Mouse (Mus musculus): Measurements from ENCODE around the gene Cplx2. TPM values are rescaled to one million over a fixed set of nuclear protein-coding genes. Genes with fewer than 3 reads are reported as not detected.

Gene Cplx2
- polyA plus RNA-seq, 1 experiment from 2014 or later, result 5.1 TPM

DNA sequence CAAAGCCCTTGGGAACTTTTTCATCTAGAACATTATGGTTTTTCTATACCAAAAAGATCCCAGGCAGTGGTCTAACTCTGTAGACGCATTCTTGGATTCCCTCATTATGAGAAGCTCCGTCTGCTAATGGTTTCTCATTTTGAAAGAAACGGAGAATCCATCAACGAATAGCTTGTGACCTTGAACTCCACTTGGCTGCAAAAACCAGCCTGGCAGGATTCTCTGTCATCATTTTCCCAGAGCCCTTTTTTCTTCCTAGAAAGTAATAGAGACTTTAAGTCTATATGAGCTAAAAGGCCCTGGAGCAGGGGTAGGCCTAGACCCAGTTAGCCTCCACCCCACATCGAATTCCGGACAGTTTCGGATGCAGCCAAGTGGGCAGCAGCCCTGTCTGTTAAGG is 5.6 kb downstream of the Cplx2 start:
- Histone ChIP-seq H3K27ac (ENCODE audit: low read length) (0 out of 2 replicates have a peak overlapping the region, but pooled peaks have one; percentile 17), H3K4me3 (ENCODE audit: low read length) (no peak overlapping the region), H3K9ac (ENCODE audit: low read depth, low read length) (no peak overlapping the region), H3K4me2 (ENCODE audit: low read depth, low read length) (no peak overlapping the region), H3K9me3 (ENCODE audit: control insufficient read depth, low read length) (no peaks in the 10 kb centered on the region), H3K4me1 (ENCODE audit: control insufficient read depth, insufficient read depth, low read length) (peaks cover 21% of the 10 kb centered on the region), H3K36me3 (ENCODE audit: control insufficient read depth, insufficient read depth, low read length) (no peaks in the 10 kb centered on the region), H3K27me3 (replicated peaks; ENCODE audit: control insufficient read depth, insufficient read depth, low read length) (0 out of 2 replicates have a peak, but pooled peaks cover 7% of the 10 kb centered on the region)
- no peak for ATAC-seq
- 55% methylated on average over 7 of the region's 7 CpGs for WGBS

DNA sequence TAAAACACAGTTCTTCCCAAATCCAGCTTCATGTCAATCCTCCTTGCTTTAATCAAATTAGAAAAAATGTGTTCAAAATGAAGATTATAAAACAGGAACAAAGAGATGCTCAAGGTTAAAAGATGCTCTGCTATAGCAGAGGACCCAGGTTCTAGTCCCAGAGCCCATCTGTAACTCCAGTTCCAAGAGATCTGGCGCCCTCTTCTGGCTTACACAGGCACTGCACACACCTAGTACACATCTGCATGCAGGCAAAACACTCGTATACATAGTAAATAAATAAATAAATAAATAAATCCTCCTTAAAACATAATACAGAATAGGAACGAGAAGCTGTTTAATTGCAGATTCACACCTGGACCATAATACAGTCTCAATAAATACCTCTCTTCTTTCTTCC is 6.9 kb downstream of the Cplx2 start:
- no peak overlapping the region for H3K4me2 ChIP-seq (ENCODE audit: low read depth, low read length)
- H3K4me1 ChIP-seq (ENCODE audit: control insufficient read depth, insufficient read depth, low read length), result peaks cover 12% of the 10 kb centered on the region
- no peak overlapping the region for H3K4me3 ChIP-seq (ENCODE audit: low read length)
- no peaks in the 10 kb centered on the region for H3K36me3 ChIP-seq (ENCODE audit: control insufficient read depth, insufficient read depth, low read length)
- H3K9me3 ChIP-seq (ENCODE audit: control insufficient read depth, low read length), result no peaks in the 10 kb centered on the region
- no peak overlapping the region for H3K27ac ChIP-seq (ENCODE audit: low read length)
- no peak for ATAC-seq
- H3K27me3 ChIP-seq (replicated peaks; ENCODE audit: control insufficient read depth, insufficient read depth, low read length), result no peaks in the 10 kb centered on the region
- 70% methylated on average over 3 of the region's 3 CpGs for WGBS
- H3K9ac ChIP-seq (ENCODE audit: low read depth, low read length), result no peak overlapping the region

DNA sequence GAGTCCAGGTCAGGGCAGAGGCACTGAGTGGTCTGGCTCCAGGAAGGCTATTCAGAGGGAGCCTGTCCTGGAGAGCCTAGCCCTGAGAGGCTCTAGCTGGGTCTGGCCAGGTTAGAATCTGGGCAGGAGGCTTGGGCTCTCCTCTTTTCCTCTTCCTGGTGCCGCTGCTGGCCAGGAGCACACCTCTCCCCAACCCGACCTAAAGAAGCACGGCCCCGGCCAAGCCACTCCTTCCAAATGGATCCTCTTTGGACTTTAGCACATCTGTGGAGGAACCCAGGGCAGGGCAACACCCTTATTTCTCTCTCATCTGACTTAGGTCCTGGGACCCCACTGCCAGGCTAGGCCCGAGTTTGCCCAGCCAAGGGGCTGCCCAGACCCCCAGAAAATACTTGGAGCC is 9.3 kb downstream of the Cplx2 start:
- no peaks in the 10 kb centered on the region for H3K9me3 ChIP-seq (ENCODE audit: control insufficient read depth, low read length)
- no peaks in the 10 kb centered on the region for H3K36me3 ChIP-seq (ENCODE audit: control insufficient read depth, insufficient read depth, low read length)
- WGBS, result 59% methylated on average over 5 of the region's 5 CpGs
- H3K9ac ChIP-seq (ENCODE audit: low read depth, low read length), result no peak overlapping the region
- no peak overlapping the region for H3K27ac ChIP-seq (ENCODE audit: low read length)
- peak overlapping the region; percentile 22 for H3K4me2 ChIP-seq (ENCODE audit: low read depth, low read length)
- peaks cover 15% of the 10 kb centered on the region for H3K4me1 ChIP-seq (ENCODE audit: control insufficient read depth, insufficient read depth, low read length)
- H3K4me3 ChIP-seq (ENCODE audit: low read length), result no peak overlapping the region
- ATAC-seq, result peak; percentile 77
- H3K27me3 ChIP-seq (replicated peaks; ENCODE audit: control insufficient read depth, insufficient read depth, low read length), result no peaks in the 10 kb centered on the region

DNA sequence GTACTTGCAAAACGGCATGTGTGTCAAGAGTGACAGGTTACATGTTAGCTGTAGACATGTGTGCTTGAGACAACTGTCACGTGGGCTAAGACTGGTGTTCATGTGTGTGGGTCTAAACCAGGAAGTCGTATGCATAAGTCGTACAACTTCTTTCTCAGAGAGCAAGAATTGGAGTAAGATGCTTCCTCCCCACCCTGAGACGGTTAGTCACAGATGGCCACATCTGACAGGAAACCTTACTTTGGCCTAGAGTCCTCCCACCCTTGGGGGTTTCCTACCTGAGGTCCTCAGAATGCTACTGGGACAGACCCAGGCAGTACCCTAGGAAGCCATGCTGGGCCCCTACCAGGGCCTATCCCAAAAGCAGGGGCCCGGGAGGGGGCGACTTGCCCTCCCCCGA is 10.2 kb downstream of the Cplx2 start:
- 79% methylated on average over 8 of the region's 8 CpGs for WGBS
- no peak for ATAC-seq
- Histone ChIP-seq H3K9ac (ENCODE audit: low read depth, low read length) (no peak overlapping the region), H3K4me3 (ENCODE audit: low read length) (no peak overlapping the region), H3K36me3 (ENCODE audit: control insufficient read depth, insufficient read depth, low read length) (no peaks in the 10 kb centered on the region), H3K27me3 (replicated peaks; ENCODE audit: control insufficient read depth, insufficient read depth, low read length) (no peaks in the 10 kb centered on the region), H3K27ac (ENCODE audit: low read length) (no peak overlapping the region), H3K4me1 (ENCODE audit: control insufficient read depth, insufficient read depth, low read length) (peaks cover 12% of the 10 kb centered on the region; the same call in 1 of the 2 replicates), H3K4me2 (ENCODE audit: low read depth, low read length) (no peak overlapping the region), H3K9me3 (ENCODE audit: control insufficient read depth, low read length) (no peaks in the 10 kb centered on the region)

DNA sequence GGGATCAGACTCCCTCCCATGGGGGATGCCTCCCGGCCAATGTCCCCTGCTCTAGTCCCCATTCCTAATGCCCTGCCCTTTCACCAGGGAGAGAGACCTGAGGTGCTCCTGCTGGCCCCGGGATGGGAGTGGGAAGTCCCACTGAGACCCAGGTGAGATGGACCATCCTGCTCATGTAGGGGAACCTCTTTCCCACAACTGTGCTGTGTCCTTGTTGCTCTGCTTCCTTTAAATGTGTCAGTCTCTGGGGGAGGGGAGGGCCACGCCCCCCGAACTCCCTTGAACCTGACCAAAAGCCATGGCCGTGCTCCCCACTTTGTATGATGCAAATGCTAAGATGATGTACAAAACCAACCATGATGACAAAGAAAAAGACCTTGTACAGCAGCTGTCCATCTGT is 12.4 kb downstream of the Cplx2 start:
- Histone ChIP-seq H3K36me3 (ENCODE audit: control insufficient read depth, insufficient read depth, low read length) (no peaks in the 10 kb centered on the region), H3K9me3 (ENCODE audit: control insufficient read depth, low read length) (no peaks in the 10 kb centered on the region), H3K27ac (ENCODE audit: low read length) (no peak overlapping the region), H3K4me1 (ENCODE audit: control insufficient read depth, insufficient read depth, low read length) (peaks cover 12% of the 10 kb centered on the region; the same call in 1 of the 2 replicates), H3K9ac (ENCODE audit: low read depth, low read length) (no peak overlapping the region), H3K27me3 (replicated peaks; ENCODE audit: control insufficient read depth, insufficient read depth, low read length) (no peaks in the 10 kb centered on the region), H3K4me3 (ENCODE audit: low read length) (no peak overlapping the region), H3K4me2 (ENCODE audit: low read depth, low read length) (no peak overlapping the region)
- WGBS, result 67% methylated on average over 5 of the region's 5 CpGs
- no peak for ATAC-seq

DNA sequence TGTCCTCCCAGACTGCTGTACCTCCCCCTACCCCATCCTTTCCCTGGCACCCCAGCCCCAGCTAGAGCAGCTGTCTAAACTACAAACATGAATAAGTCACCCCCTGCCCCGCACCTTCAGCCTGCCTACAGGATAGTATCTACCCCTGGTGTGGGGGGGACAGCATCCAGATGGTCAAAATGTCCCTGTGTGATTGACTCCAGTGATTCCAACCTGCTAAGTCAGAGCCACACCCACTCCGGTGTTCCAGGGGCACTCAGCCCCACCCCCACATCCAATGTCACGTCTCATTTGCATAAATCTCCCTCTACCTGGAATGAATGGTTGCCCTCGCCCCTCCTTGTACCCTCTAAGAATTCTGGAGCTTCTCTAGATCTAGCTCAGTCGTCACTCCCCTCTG is 13.4 kb downstream of the Cplx2 start:
- Histone ChIP-seq H3K9me3 (ENCODE audit: control insufficient read depth, low read length) (no peaks in the 10 kb centered on the region), H3K4me3 (ENCODE audit: low read length) (no peak overlapping the region), H3K36me3 (ENCODE audit: control insufficient read depth, insufficient read depth, low read length) (no peaks in the 10 kb centered on the region), H3K27ac (ENCODE audit: low read length) (no peak overlapping the region), H3K9ac (ENCODE audit: low read depth, low read length) (0 out of 2 replicates have a peak overlapping the region, but pooled peaks have one; percentile 10), H3K4me1 (ENCODE audit: control insufficient read depth, insufficient read depth, low read length) (peaks cover 12% of the 10 kb centered on the region; the same call in 1 of the 2 replicates), H3K4me2 (ENCODE audit: low read depth, low read length) (no peak overlapping the region), H3K27me3 (replicated peaks; ENCODE audit: control insufficient read depth, insufficient read depth, low read length) (no peaks in the 10 kb centered on the region)
- ATAC-seq, result no peak
- 20% methylated on average over 5 of the region's 5 CpGs for WGBS

DNA sequence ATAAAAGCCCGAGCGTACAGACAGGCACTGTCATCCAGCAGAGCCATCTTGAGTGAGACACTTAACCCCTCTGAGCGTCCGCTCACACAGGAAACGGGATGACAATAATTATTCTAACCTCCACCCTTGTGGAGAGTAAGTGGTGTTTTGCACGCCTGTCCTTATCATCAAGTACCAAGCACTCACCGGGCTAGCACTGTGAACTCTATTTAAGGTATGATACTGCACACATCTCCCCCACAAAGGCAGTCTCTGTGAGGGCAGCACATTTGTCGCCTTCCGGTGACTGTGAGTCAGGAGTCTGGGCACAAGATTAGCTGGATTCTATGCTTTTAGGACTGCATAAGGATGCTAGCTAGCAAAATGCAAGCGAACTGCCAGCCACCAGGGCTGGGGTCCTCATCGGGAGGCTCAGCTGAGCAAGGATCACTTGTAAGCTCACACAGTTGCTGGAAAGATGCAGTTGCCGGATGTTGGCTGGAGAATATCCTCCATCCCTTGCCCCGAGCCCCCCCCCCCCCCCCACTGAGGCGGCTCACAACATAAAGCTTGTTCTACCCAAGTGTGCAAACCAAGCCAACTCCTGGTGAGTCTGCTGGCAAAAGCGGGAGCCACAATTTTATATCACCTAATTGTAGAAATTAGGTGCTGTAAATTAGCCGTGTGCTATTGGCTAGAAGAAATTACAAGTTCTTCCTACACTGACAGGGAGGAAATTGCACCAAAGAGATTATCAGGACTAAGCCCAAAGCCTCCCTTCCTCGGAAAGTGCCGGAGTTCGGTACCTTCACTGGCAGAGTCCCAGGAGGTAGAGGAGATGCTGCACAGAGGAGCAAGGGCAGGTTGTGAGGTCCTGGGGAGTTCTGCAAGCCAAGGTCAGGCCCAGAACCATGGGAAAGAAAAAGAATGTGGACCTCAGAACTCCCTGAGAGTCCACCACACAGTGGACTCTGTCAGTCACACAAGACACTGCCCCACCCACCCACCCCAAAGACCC is 14.2 kb downstream of the Cplx2 start:
- H3K4me3 ChIP-seq (ENCODE audit: low read length), result no peak overlapping the region
- H3K9ac ChIP-seq (ENCODE audit: low read depth, low read length), result 0 out of 2 replicates have a peak overlapping the region, but pooled peaks have one; percentile 10
- no peak overlapping the region for H3K27ac ChIP-seq (ENCODE audit: low read length)
- H3K4me2 ChIP-seq (ENCODE audit: low read depth, low read length), result no peak overlapping the region
- ATAC-seq, result no peak
- no peaks in the 10 kb centered on the region for H3K27me3 ChIP-seq (replicated peaks; ENCODE audit: control insufficient read depth, insufficient read depth, low read length)
- no peaks in the 10 kb centered on the region for H3K36me3 ChIP-seq (ENCODE audit: control insufficient read depth, insufficient read depth, low read length)
- peaks cover 10% of the 10 kb centered on the region; the same call in 1 of the 2 replicates for H3K4me1 ChIP-seq (ENCODE audit: control insufficient read depth, insufficient read depth, low read length)
- WGBS, result 46% methylated on average over 19 of the region's 19 CpGs
- H3K9me3 ChIP-seq (ENCODE audit: control insufficient read depth, low read length), result no peaks in the 10 kb centered on the region

DNA sequence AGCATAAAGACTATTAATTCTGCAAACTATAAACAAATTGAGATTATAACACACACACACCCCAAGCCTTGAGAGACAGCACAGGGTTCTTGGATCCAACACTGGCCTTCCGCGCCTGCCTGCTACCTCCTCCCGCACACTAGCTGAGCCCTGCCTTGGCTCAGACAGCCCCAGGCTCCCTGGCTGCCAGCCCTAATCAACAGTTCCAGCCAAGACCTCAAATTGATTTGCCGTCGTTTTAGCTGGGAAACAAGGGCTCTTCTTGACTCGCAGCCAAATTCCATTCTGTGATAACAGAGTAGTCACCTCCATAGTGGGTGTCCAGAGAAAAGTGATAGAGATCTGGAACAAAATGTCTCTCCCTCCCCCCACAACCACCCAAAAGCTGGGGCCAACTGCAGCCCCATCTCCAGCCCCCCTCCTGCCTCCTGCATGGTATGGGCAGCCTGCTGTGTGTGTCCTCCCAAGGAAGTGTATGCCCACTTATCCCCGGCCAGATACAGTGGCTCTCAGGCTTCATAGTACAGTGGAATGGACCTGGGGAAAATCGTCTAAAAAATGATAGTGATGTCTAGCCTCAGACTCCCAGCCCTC is 18.9 kb downstream of the Cplx2 start:
- Histone ChIP-seq H3K4me3 (ENCODE audit: low read length) (no peak overlapping the region), H3K9ac (ENCODE audit: low read depth, low read length) (no peak overlapping the region), H3K9me3 (ENCODE audit: control insufficient read depth, low read length) (no peaks in the 10 kb centered on the region), H3K27me3 (replicated peaks; ENCODE audit: control insufficient read depth, insufficient read depth, low read length) (no peaks in the 10 kb centered on the region), H3K4me2 (ENCODE audit: low read depth, low read length) (no peak overlapping the region), H3K36me3 (ENCODE audit: control insufficient read depth, insufficient read depth, low read length) (no peaks in the 10 kb centered on the region), H3K4me1 (ENCODE audit: control insufficient read depth, insufficient read depth, low read length) (no peaks in the 10 kb centered on the region), H3K27ac (ENCODE audit: low read length) (no peak overlapping the region)
- ATAC-seq, result no peak
- WGBS, result 43% methylated on average over 8 of the region's 8 CpGs

DNA sequence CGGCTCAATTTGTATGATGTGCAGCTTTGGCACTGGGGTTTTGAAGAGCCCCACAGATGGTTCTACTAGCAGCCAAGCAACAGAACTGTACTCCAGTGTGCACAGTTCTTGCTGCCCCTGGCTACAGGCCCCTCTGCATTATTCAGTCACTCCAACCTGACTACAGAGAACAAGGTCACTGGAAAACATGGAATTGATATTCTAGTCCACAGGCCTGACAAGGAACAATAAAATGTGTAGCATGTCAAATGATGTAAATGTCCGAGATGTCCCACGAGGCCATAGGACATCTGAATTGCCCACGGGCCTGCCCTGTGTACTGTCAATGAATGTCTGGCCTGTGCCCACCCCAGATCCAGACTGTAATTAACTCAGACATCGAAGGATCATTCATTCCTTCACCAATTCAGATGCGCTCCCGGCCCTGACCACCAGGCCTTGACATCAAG is 19.4 kb downstream of the Cplx2 start:
- Histone ChIP-seq H3K9me3 (ENCODE audit: control insufficient read depth, low read length) (no peaks in the 10 kb centered on the region), H3K27ac (ENCODE audit: low read length) (no peak overlapping the region), H3K36me3 (ENCODE audit: control insufficient read depth, insufficient read depth, low read length) (no peaks in the 10 kb centered on the region), H3K4me2 (ENCODE audit: low read depth, low read length) (no peak overlapping the region), H3K9ac (ENCODE audit: low read depth, low read length) (no peak overlapping the region), H3K27me3 (replicated peaks; ENCODE audit: control insufficient read depth, insufficient read depth, low read length) (no peaks in the 10 kb centered on the region), H3K4me1 (ENCODE audit: control insufficient read depth, insufficient read depth, low read length) (no peaks in the 10 kb centered on the region), H3K4me3 (ENCODE audit: low read length) (no peak overlapping the region)
- ATAC-seq, result no peak
- WGBS, result 86% methylated on average over 7 of the region's 7 CpGs

Data from intestine, embryonic 16.5 days (tissue).